Mouse (Mus musculus) CH12.LX (cell line): ENCODE measurements at regions not wholly inside any gene's neighbourhood (a gene's known extent, or its start where the extent isn't known, plus 50 kb on each side); places are given as distances from the start of the nearest gene placed in this dataset.
"Not testable (repeated sequence)": the region's sequence is repeated elsewhere in the genome, so short reads cannot be mapped to it uniquely, and the experiment has no call there.

ENCODE experiments used
- DNase-seq: peaks from one replicate; pipeline ENCODE4 v3.0.0-alpha.2; 2013; ENCODE audit errors: extremely low read depth
- H3K27ac ChIP-seq: 2 replicates; pipeline ENCODE4 v1.5.1; 2012; ENCODE audit warnings: low read depth, mild to moderate bottlenecking, control low read depth, moderate library complexity; ENCODE audit not compliant: insufficient read depth
- H3K27me3 ChIP-seq: replicated peaks from 2 replicates; pipeline ENCODE3; 2012; ENCODE audit warnings: inconsistent platforms
- H3K36me3 ChIP-seq, 2 experiments: replicated peaks in 1 of 2; 2 replicates each; pipeline versions ENCODE3 to v1.6.1; 2012; ENCODE audit warnings: inconsistent platforms in 1 of 2, low read length in 1 of 2, mild to moderate bottlenecking in 1 of 2, mixed read lengths in 1 of 2, moderate library complexity in 1 of 2; ENCODE audit not compliant: control insufficient read depth in 1 of 2, insufficient read depth in 1 of 2
- H3K4me1 ChIP-seq, 2 experiments: 2 replicates each; pipeline ENCODE4 v1.6.1; 2012; ENCODE audit warnings: inconsistent platforms in 1 of 2, moderate library complexity in 1 of 2; ENCODE audit not compliant: insufficient read depth in 2 of 2, control insufficient read depth in 1 of 2
- H3K4me2 ChIP-seq: 2 replicates; pipeline ENCODE4 v1.6.1; 2012; ENCODE audit warnings: low read depth, mild to moderate bottlenecking, control low read depth; ENCODE audit not compliant: poor library complexity, insufficient read depth, severe bottlenecking
- H3K4me3 ChIP-seq, 3 experiments: fragments of 150-350 bp in 1 of 3; sonication (generic) in 1 of 3; replicated peaks in 1 of 3; 2 replicates each; pipeline versions ENCODE3 to v1.5.1; 2011 to 2012; ENCODE audit warnings: low read depth in 2 of 3, low read length in 2 of 3, mild to moderate bottlenecking in 2 of 3, moderate library complexity in 2 of 3, control low read depth in 1 of 3, improper control_type of control experiment in 1 of 3, inconsistent platforms in 1 of 3, mixed read lengths in 1 of 3; ENCODE audit not compliant: poor library complexity in 1 of 3
- H3K79me2 ChIP-seq: replicated peaks from 2 replicates; pipeline ENCODE4 v1.6.1; 2012; ENCODE audit warnings: mild to moderate bottlenecking, moderate library complexity; ENCODE audit not compliant: control insufficient read depth, poor library complexity, insufficient read depth, severe bottlenecking; ENCODE audit errors: extremely low read depth
- H3K9ac ChIP-seq: 2 replicates; pipeline ENCODE4 v1.6.1; 2012; ENCODE audit warnings: low read depth, mild to moderate bottlenecking, control low read depth, moderate library complexity; ENCODE audit not compliant: insufficient read depth
- H3K9me3 ChIP-seq: replicated peaks from 2 replicates; pipeline ENCODE3; 2012; ENCODE audit warnings: low read length, inconsistent platforms, mixed read lengths
- CHD1 ChIP-seq: IDR thresholded peaks from 2 replicates; pipeline ENCODE4 v1.6.1; 2012; ENCODE audit warnings: low read depth, low read length, improper control_type of control experiment, inconsistent platforms
- CHD2 ChIP-seq: IDR thresholded peaks from 2 replicates; pipeline ENCODE4 v1.6.1; 2011; ENCODE audit warnings: low read length, improper control_type of control experiment
- CTCF ChIP-seq, 2 experiments: IDR thresholded peaks in 1 of 2; conservative IDR thresholded peaks in 1 of 2; 2 replicates each; pipeline ENCODE4 v1.5.1; 2011 to 2012; ENCODE audit warnings: low read depth in 2 of 2, low read length in 2 of 2, improper control_type of control experiment in 1 of 2, inconsistent platforms in 1 of 2, mild to moderate bottlenecking in 1 of 2, moderate library complexity in 1 of 2
- E2F4 ChIP-seq: IDR thresholded peaks from 2 replicates; pipeline ENCODE4 v1.6.1; 2011; ENCODE audit warnings: low read depth, low read length, improper control_type of control experiment; ENCODE audit not compliant: insufficient replicate concordance
- HCFC1 ChIP-seq: IDR thresholded peaks from 2 replicates; pipeline ENCODE4 v1.6.1; 2012; ENCODE audit warnings: low read depth, mild to moderate bottlenecking, inconsistent platforms, low read length, improper control_type of control experiment
- JUND ChIP-seq: conservative IDR thresholded peaks from 2 replicates; pipeline ENCODE4 v1.6.1; 2011; ENCODE audit warnings: low read depth, low read length, improper control_type of control experiment
- KAT2A ChIP-seq: IDR thresholded peaks from 2 replicates; pipeline ENCODE4 v1.6.1; 2012; ENCODE audit warnings: low read length, improper control_type of control experiment, inconsistent platforms; ENCODE audit not compliant: insufficient replicate concordance
- MAFK ChIP-seq: IDR thresholded peaks from 2 replicates; pipeline ENCODE4 v1.6.1; 2011; ENCODE audit warnings: low read length, improper control_type of control experiment; ENCODE audit not compliant: insufficient replicate concordance
- NRF1 ChIP-seq: IDR thresholded peaks from 2 replicates; pipeline ENCODE4 v1.6.1; 2014; ENCODE audit warnings: low read depth, mild to moderate bottlenecking, inconsistent platforms, low read length, improper control_type of control experiment, moderate library complexity
- PAX5 ChIP-seq: IDR thresholded peaks from 2 replicates; pipeline ENCODE4 v1.6.1; 2012; ENCODE audit warnings: low read length, inconsistent platforms, mixed read lengths
- POLR2A ChIP-seq: IDR thresholded peaks from 2 replicates; pipeline ENCODE4 v1.6.1; 2011; ENCODE audit warnings: low read depth, mild to moderate bottlenecking, improper control_type of control experiment, low read length
- POLR2AphosphoS2 ChIP-seq: IDR thresholded peaks from 2 replicates; pipeline ENCODE4 v1.6.1; 2011; ENCODE audit warnings: low read depth, low read length, improper control_type of control experiment
- RAD21 ChIP-seq: IDR thresholded peaks from 2 replicates; pipeline ENCODE4 v1.6.1; 2011; ENCODE audit warnings: low read depth, mild to moderate bottlenecking, low read length, improper control_type of control experiment, moderate library complexity
- SIN3A ChIP-seq: IDR thresholded peaks from 2 replicates; pipeline ENCODE4 v1.6.1; 2012; ENCODE audit warnings: low read length, improper control_type of control experiment, inconsistent platforms
- UBTF ChIP-seq: IDR thresholded peaks from 2 replicates; pipeline ENCODE4 v1.6.1; 2012; ENCODE audit warnings: low read depth, mild to moderate bottlenecking, inconsistent platforms, low read length, improper control_type of control experiment, moderate library complexity
- USF2 ChIP-seq: conservative IDR thresholded peaks from 2 replicates; pipeline ENCODE4 v1.6.1; 2011; ENCODE audit warnings: low read depth, low read length, improper control_type of control experiment
- ZC3H11A ChIP-seq: IDR thresholded peaks from 2 replicates; pipeline ENCODE4 v1.6.1; 2012; ENCODE audit warnings: low read depth, mild to moderate bottlenecking, inconsistent platforms, low read length, improper control_type of control experiment
- ZKSCAN1 ChIP-seq: IDR thresholded peaks from 2 replicates; pipeline ENCODE4 v1.6.1; 2012; ENCODE audit warnings: low read depth, inconsistent platforms, low read length, improper control_type of control experiment, borderline replicate concordance
- dilution Hi-C: fragments of 300-500 bp; cut with MboI; formaldehyde crosslinking; loops from 2 replicates; pipeline ENCODE4 v1.14.3; 2020; ENCODE audit warnings: low sequenced_read_pairs; ENCODE audit not compliant: extremely low pct_unique_long_range_greater_than_20kb, extremely low pct_ligation_motif_present
- in situ Hi-C: fragments of 300-500 bp; cut with MboI; formaldehyde crosslinking; loops from 3 replicates; pipeline ENCODE4 v1.14.3; 2019; ENCODE audit warnings: low sequenced_read_pairs, low pct_ligation_motif_present, low pct_unique_long_range_greater_than_20kb, mixed read lengths

DNA sequence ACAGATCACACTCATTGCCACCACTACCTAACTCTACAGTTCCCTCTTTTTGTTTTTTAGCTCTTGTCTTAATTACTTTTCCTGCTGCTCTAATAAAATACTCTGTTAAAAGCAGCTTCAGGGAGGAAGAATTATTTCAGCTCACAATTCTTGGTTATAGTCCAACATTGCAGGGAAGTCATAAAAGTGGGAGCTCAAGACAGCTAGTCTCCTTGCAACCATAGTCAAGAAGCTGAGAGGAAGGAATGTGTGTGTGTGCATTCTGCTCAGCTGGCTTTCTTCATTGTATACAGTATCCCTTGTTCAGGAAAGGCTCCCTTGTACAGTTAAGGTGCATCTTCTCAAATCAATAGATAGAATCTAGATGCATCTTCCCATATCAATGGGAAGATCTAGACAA is 152.4 kb upstream of the Gm37988 start:
- DNase-seq: no peak
- no peak overlapping the region for H3K4me2 ChIP-seq
- dilution Hi-C loops: no loop called here

DNA sequence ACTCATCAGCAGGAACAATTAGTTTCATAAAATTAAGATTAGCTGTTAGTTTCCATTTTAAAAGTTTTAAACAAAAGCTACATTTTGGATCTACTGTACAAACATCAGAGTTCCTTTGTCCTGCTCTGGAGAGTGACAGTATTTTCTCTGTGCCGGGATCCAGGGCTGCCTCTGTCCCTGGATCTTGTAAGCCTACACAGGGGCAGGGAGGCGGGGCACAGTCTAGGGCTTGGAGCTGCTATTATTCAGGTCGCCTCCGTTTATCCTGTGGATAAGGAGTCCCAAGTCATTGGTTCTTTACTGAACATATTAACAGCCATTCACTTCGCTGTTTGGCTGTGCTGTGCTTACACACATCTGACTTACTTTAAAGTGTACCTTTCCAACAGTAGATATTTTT is 150.8 kb upstream of the Gm37988 start:
- Histone ChIP-seq H3K4me1 (no peaks in the 10 kb centered on the region), H3K4me2 (no peak overlapping the region), H3K27me3 (no peaks in the 10 kb centered on the region), H3K4me3 (no peak overlapping the region), H3K36me3 (no peaks in the 10 kb centered on the region), H3K9me3 (no peaks in the 10 kb centered on the region), H3K79me2 (no peaks in the 10 kb centered on the region), H3K9ac (no peak overlapping the region), H3K27ac (no peak overlapping the region)
- DNase-seq: no peak
- dilution Hi-C loops (no loop called here), in situ Hi-C loops (no loop called here)
- no peak for TF ChIP-seq POLR2A
- no peak for TF ChIP-seq CTCF (conservative IDR thresholded peaks at IDR 0.05 in 1 of 2, IDR thresholded peaks at IDR 0.05 in 1 of 2; ENCODE audit: low read depth in 2 of 2, low read length in 2 of 2)
- no peak for TF ChIP-seq CHD1
- no peak for TF ChIP-seq NRF1
- no peak for TF ChIP-seq USF2
- no peak for TF ChIP-seq ZC3H11A
- no peak for TF ChIP-seq RAD21

More for the DNA sequence above, 152.4 kb upstream of the Gm37988 start:
- Histone ChIP-seq H3K9me3 (no peaks in the 10 kb centered on the region), H3K79me2 (no peaks in the 10 kb centered on the region), H3K9ac (no peak overlapping the region), H3K4me1 (no peaks in the 10 kb centered on the region), H3K27me3 (no peaks in the 10 kb centered on the region), H3K27ac (no peak overlapping the region), H3K36me3 (no peaks in the 10 kb centered on the region), H3K4me3 (no peak overlapping the region)
- in situ Hi-C loops: no loop called here
- TF ChIP-seq NRF1 (no peak), UBTF (no peak), HCFC1 (no peak), SIN3A (no peak), JUND (no peak), POLR2AphosphoS2 (no peak), PAX5 (no peak), E2F4 (no peak), KAT2A (no peak), MAFK (no peak), POLR2A (no peak), RAD21 (no peak), ZKSCAN1 (no peak), CHD2 (no peak)

DNA sequence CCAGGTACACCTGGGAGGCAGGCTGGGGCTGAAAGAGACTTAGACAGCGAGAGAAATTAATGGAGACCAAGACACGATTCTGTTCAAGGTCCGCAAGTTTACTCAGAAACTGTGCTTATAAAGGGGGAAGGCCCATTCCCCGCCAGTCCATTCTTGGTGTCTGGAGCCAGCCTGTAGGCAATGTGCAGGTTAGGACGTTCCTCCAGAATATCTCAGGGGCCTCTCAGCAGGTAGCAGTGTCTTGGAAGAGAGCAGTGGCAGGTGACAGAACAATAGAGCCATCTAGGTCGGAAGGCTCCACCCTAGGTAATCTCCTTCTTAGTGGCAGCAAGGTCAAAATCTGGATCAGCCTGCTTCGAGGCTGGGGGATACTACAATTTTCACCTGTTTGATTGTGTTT is 147.6 kb upstream of the Gm37988 start:
- H3K4me1 ChIP-seq, H3K27me3 ChIP-seq, dilution Hi-C loops, H3K79me2 ChIP-seq, H3K4me2 ChIP-seq, H3K9me3 ChIP-seq, in situ Hi-C loops, DNase-seq, H3K4me3 ChIP-seq, H3K36me3 ChIP-seq, H3K9ac ChIP-seq, H3K27ac ChIP-seq: not testable (repeated sequence)

- dilution Hi-C loops, H3K4me3 ChIP-seq, H3K36me3 ChIP-seq, H3K4me2 ChIP-seq, H3K79me2 ChIP-seq, H3K27ac ChIP-seq, H3K9me3 ChIP-seq, H3K9ac ChIP-seq, H3K27me3 ChIP-seq, in situ Hi-C loops, H3K4me1 ChIP-seq, DNase-seq: not testable (repeated sequence)
Measured at GRCm38 (mm10) chr1:4660616-4661015, 147.1 kb upstream of the Gm37988 start.
